11 mouse cellular contexts compared by ENCODE assay signal in genomic region chr4:153806180-153806692, GRCm38 (mm10).
DNase-seq lines count a peak whose midpoint lies in the region; ATAC-seq and TF ChIP-seq lines count a peak whose summit lies in the region.
"Had no signal": no experiment of that assay in that cellular context is flagged by ENCODE, and none has a peak within 500 bp of the region (broad histone marks: within the 10 kb centered on the region; RNA-seq: fewer than 3 reads in every experiment).

No protein-coding gene starts in this region.

- TF ChIP-seq CTCF in layer of hippocampus, adult 2 months (conservative IDR thresholded peaks at IDR 0.05), result no peak

- no peaks in the 10 kb centered on the region for H3K36me3 ChIP-seq in embryonic facial prominence, embryonic 11.5 days (replicated peaks; ENCODE audit: control insufficient read depth, insufficient read depth, low read depth, low read length)
- no peaks in the 10 kb centered on the region for H3K36me3 ChIP-seq in hindbrain, embryonic 15.5 days
- H3K36me3 ChIP-seq: limb, embryonic 15.5 days had no signal

- peak; percentile 63; the same call in 1 of the 2 replicates for ATAC-seq in embryonic facial prominence, embryonic 11.5 days (replicated peaks; ENCODE audit: insufficient number of reproducible peaks, low FRiP score, low TSS enrichment, low read depth)
- peak; percentile 61; the same call in 1 of the 2 replicates for ATAC-seq in hindbrain, embryonic 15.5 days (ENCODE audit: low FRiP score, low read depth)

- H3K4me2 ChIP-seq in embryonic facial prominence, embryonic 11.5 days (ENCODE audit: low read depth, low read length), result peak overlapping the region; percentile 2; the same call in 1 of the 2 replicates
- H3K4me2 ChIP-seq in hindbrain, embryonic 15.5 days, result peak overlapping the region; percentile 31
- H3K4me2 ChIP-seq: limb, embryonic 15.5 days had no signal

- H3K4me3 ChIP-seq in embryonic facial prominence, embryonic 11.5 days (ENCODE audit: low read depth, low read length), result no peak overlapping the region
- H3K4me3 ChIP-seq in hindbrain, embryonic 15.5 days, result no peak overlapping the region
- no peak overlapping the region for H3K4me3 ChIP-seq in layer of hippocampus, adult 2 months
- H3K4me3 ChIP-seq: limb, embryonic 15.5 days; myocyte had no signal

- WGBS in embryonic facial prominence, embryonic 11.5 days, result 1% methylated on average over 10 of the region's 10 CpGs
- 3% methylated on average over 10 of the region's 10 CpGs for WGBS in hindbrain, embryonic 15.5 days

- no peaks in the 10 kb centered on the region; the same call in 1 of the 2 replicates for H3K4me1 ChIP-seq in embryonic facial prominence, embryonic 11.5 days (ENCODE audit: control insufficient read depth, insufficient read depth, low read length)
- peaks cover 22% of the 10 kb centered on the region for H3K4me1 ChIP-seq in hindbrain, embryonic 15.5 days (replicated peaks)
- H3K4me1 ChIP-seq: limb, embryonic 15.5 days had no signal

- H3K9ac ChIP-seq in embryonic facial prominence, embryonic 11.5 days (replicated peaks; ENCODE audit: low read length), result peak overlapping the region; percentile 9; the same call in 1 of the 2 replicates
- H3K9ac ChIP-seq in hindbrain, embryonic 15.5 days, result 0 out of 2 replicates have a peak overlapping the region, but pooled peaks have one; percentile 12
- H3K9ac ChIP-seq: limb, embryonic 15.5 days had no signal

- intact Hi-C loops in left cerebral cortex, postnatal 4 days (cut with DNase I), result loop anchor here (5.0 kb wide), 1 partner anchor 136 kb away; no protein-coding TSS in a partner anchor
- intact Hi-C loops in heart, postnatal 25 days (cut with DNase I), result no loop called here

- H3K27ac ChIP-seq in embryonic facial prominence, embryonic 11.5 days (replicated peaks; ENCODE audit: low read depth, low read length), result no peak overlapping the region
- peak overlapping the region; percentile 62 for H3K27ac ChIP-seq in hindbrain, embryonic 15.5 days (replicated peaks)
- H3K27ac ChIP-seq in layer of hippocampus, adult 2 months, result no peak overlapping the region
- H3K27ac ChIP-seq: limb, embryonic 15.5 days had no signal

- H3K9me3 ChIP-seq in embryonic facial prominence, embryonic 11.5 days (replicated peaks; ENCODE audit: control insufficient read depth, low read length), result no peaks in the 10 kb centered on the region
- no peaks in the 10 kb centered on the region for H3K9me3 ChIP-seq in hindbrain, embryonic 15.5 days
- H3K9me3 ChIP-seq: limb, embryonic 15.5 days had no signal

- 0 out of 2 replicates have a peak, but pooled peaks cover 2% of the 10 kb centered on the region for H3K27me3 ChIP-seq in embryonic facial prominence, embryonic 11.5 days (ENCODE audit: control insufficient read depth, insufficient read depth, low read length)
- no peaks in the 10 kb centered on the region for H3K27me3 ChIP-seq in hindbrain, embryonic 15.5 days

- peak; percentile 11 to 71 for DNase-seq in left cerebral cortex, adult 9 months (ENCODE audit: low spot score in 2 of 2)
- no peak for DNase-seq in left cerebral cortex, postnatal 4 days
- DNase-seq in embryonic facial prominence, embryonic 11.5 days (ENCODE audit: low spot score), result peak; percentile 43
- peak; percentile 74 for DNase-seq in retina, embryonic 14.5 days (ENCODE audit: low spot score)
- DNase-seq in heart, postnatal 25 days (ENCODE audit: low spot score), result no peak
- DNase-seq in thymus, postnatal 36 days, result no peak
- DNase-seq in layer of hippocampus, adult 2 months (ENCODE audit: low spot score in 2 of 2), result no peak
- DNase-seq: kidney, adult 2 months had no signal

Comparison
In these comparisons a context has a peak if more than half of its experiments do, and no peak if none do; other contexts are left out.
1. DNase-seq: peak in left cerebral cortex, adult 9 months (2 of 2), embryonic facial prominence, embryonic 11.5 days (single experiment) and retina, embryonic 14.5 days (single experiment); none in left cerebral cortex, postnatal 4 days (single experiment), heart, postnatal 25 days (single experiment), thymus, postnatal 36 days (0 of 2) and layer of hippocampus, adult 2 months (0 of 2).